In the genomic region with DNA sequence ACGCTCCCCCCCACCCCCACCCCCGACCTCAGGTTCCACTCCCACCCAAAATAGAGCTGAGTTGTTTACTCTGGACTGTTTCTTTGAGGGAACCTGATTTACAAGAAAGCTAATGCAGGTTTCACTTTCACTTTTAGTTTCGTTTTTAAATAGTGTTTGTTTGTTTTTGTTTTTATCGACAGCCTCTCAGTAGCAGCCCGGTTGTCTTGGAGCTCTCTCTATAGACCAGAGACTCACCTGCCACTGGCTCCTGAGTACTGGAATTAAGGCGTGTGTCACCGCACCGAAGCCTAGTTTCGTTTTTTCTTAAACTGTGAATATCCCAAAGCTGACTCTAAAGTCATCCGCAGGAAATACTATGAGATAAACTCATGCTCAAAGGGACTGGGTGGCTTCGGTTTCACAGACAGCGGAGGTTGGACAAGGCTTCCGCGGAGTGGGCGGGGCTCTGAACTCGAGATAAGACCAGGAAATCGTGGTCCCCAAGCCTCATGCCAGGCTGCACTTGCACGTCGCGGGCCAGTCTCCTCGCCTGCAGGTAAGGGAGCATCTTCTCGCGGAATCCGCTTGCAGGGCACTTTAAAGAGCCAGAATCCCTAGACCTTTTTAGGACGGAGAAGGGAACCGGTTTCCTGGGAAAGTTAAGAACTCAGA, we compare ENCODE assay signal across 7 mouse cellular contexts. TPM values are rescaled to one million over a fixed set of nuclear protein-coding genes. Genes with fewer than 3 reads are reported as not detected.
DNase-seq lines count a peak whose midpoint lies in the region; ATAC-seq lines count a peak whose summit lies in the region.

TSS of gene Plgrkt (minus strand) at position 422 of the 654 bp plus-strand sequence.
TSS of gene Cd274 (plus strand) at position 487 of the 654 bp plus-strand sequence.

- WGBS in limb, embryonic 13.5 days: 3% methylated on average over 26 of the region's 26 CpGs
- 6% methylated on average over 26 of the region's 26 CpGs for WGBS in midbrain, embryonic 14.5 days

- intact Hi-C loops in gastrocnemius, postnatal 14 days (cut with DNase I; ENCODE audit: low total_unique reads): loop anchor here (10.0 kb wide), 1 partner anchor 198 kb away; no protein-coding TSS in a partner anchor

- H3K9ac ChIP-seq in limb, embryonic 13.5 days: peak within 1 kb of the TSS; percentile 67
- H3K9ac ChIP-seq in midbrain, embryonic 14.5 days (replicated peaks; ENCODE audit: low read length): peak within 1 kb of the TSS; percentile 37; the same call in 1 of the 2 replicates

- peak; percentile 93 for ATAC-seq in common myeloid progenitor, adult 5-6 weeks (replicated peaks; ENCODE audit: low read depth, poor library complexity, severe bottlenecking)
- ATAC-seq in inflammation-experienced regulatory T-cells, adult 6 months: peak; percentile 83
- no peak for ATAC-seq in limb, embryonic 13.5 days (ENCODE audit: low FRiP score, low read depth)
- no peak for ATAC-seq in midbrain, embryonic 14.5 days (ENCODE audit: low FRiP score, low TSS enrichment)

- peaks cover 7% of the 10 kb centered on the region; the same call in 1 of the 2 replicates for H3K4me1 ChIP-seq in limb, embryonic 13.5 days
- H3K4me1 ChIP-seq in midbrain, embryonic 14.5 days (ENCODE audit: control insufficient read depth, insufficient read depth, low read length): peaks cover 11% of the 10 kb centered on the region

- peak within 1 kb of the TSS; percentile 84 for H3K4me2 ChIP-seq in limb, embryonic 13.5 days (replicated peaks)
- H3K4me2 ChIP-seq in midbrain, embryonic 14.5 days (ENCODE audit: low read length): peak within 1 kb of the TSS; percentile 76

- H3K36me3 ChIP-seq in limb, embryonic 13.5 days: no peaks in the 10 kb centered on the region
- H3K36me3 ChIP-seq in midbrain, embryonic 14.5 days (ENCODE audit: control insufficient read depth, insufficient read depth, low read length): no peaks in the 10 kb centered on the region

- H3K27ac ChIP-seq in limb, embryonic 13.5 days: no peak within 1 kb of the TSS
- no peak within 1 kb of the TSS for H3K27ac ChIP-seq in midbrain, embryonic 14.5 days (replicated peaks; ENCODE audit: low read depth, low read length)

- H3K27me3 ChIP-seq in limb, embryonic 13.5 days: peaks cover 5% of the 10 kb centered on the region; the same call in 1 of the 2 replicates
- H3K27me3 ChIP-seq in midbrain, embryonic 14.5 days (ENCODE audit: control insufficient read depth, insufficient read depth, low read length): no peaks in the 10 kb centered on the region

- no peaks in the 10 kb centered on the region for H3K9me3 ChIP-seq in limb, embryonic 13.5 days
- no peaks in the 10 kb centered on the region for H3K9me3 ChIP-seq in midbrain, embryonic 14.5 days (ENCODE audit: control insufficient read depth, low read length)

- peak; percentile 88 to 95 for DNase-seq in adrenal gland, adult (ENCODE audit: inconsistent age in 2 of 2, low spot score in 1 of 2)
- peak; percentile 79 for DNase-seq in gastrocnemius, postnatal 14 days
- peak; percentile 69 for DNase-seq in midbrain, embryonic 14.5 days
- DNase-seq in spleen, adult 12 weeks (ENCODE audit: low spot score): peak; percentile 82

- H3K4me3 ChIP-seq in limb, embryonic 13.5 days: peak within 1 kb of the TSS; percentile 56
- peak within 1 kb of the TSS; percentile 39 for H3K4me3 ChIP-seq in midbrain, embryonic 14.5 days (replicated peaks; ENCODE audit: low read depth, low read length)

RNA-seq across cellular contexts. Expression of gene Plgrkt, which starts in this region (rescaled TPM):
- 87.2 and 89.5 TPM in 2 replicates for total RNA-seq in common myeloid progenitor, adult 5-6 weeks (2017)
- total RNA-seq in gastrocnemius, postnatal 14 days (2021): 10 to 100 TPM; 19.9 to 22.5 TPM
- polyA plus RNA-seq in inflammation-experienced regulatory T-cells, adult 6 months (2017; shearing (Covaris generic)): 100 to 1,000 TPM; 172 to 278 (median 216) TPM
- 58.1 and 58.2 TPM in 2 replicates for polyA plus RNA-seq in limb, embryonic 13.5 days (2015; fragmentation: Nextera tagmentation; extraction: Ambion mirVana)
- 97.2 and 102 TPM in 2 replicates for polyA plus RNA-seq in midbrain, embryonic 14.5 days (2014; fragmentation: Nextera tagmentation; extraction: Ambion mirVana)

RNA-seq across cellular contexts. Expression of gene Cd274, which starts in this region (rescaled TPM):
- total RNA-seq in common myeloid progenitor, adult 5-6 weeks (2017): 6.5 and 12.3 TPM in 2 replicates
- under 1 TPM; 0.53 to 0.64 TPM for total RNA-seq in gastrocnemius, postnatal 14 days (2021)
- 10 to 100 TPM; 34.8 to 58.6 (median 47.4) TPM for polyA plus RNA-seq in inflammation-experienced regulatory T-cells, adult 6 months (2017; shearing (Covaris generic))
- polyA plus RNA-seq in limb, embryonic 13.5 days (2015; fragmentation: Nextera tagmentation; extraction: Ambion mirVana): 0.04 and 0.05 TPM in 2 replicates
- 0.36 and 0.66 TPM in 2 replicates for polyA plus RNA-seq in midbrain, embryonic 14.5 days (2014; fragmentation: Nextera tagmentation; extraction: Ambion mirVana)

Comparison
In these comparisons a context has a peak if more than half of its experiments do, and no peak if none do; other contexts are left out.
1. RNA of gene Cd274 (polyA plus RNA-seq): 34.8 to 58.6 TPM in inflammation-experienced regulatory T-cells, adult 6 months; 0.36 to 0.66 TPM in midbrain, embryonic 14.5 days and 0.04 to 0.05 TPM in limb, embryonic 13.5 days; every median in the first group is over 10 times any median in the second.
2. ATAC-seq: peak in common myeloid progenitor, adult 5-6 weeks (single experiment) and inflammation-experienced regulatory T-cells, adult 6 months (single experiment); none in limb, embryonic 13.5 days (single experiment) and midbrain, embryonic 14.5 days (single experiment).
3. Peak in every context shown above with its lines, with median percentiles within 50 percentile points of each other: DNase-seq.